Mouse (Mus musculus) lung, adult 2 months (tissue): Measurements from ENCODE around the gene Aspa. TPM values are rescaled to one million over a fixed set of nuclear protein-coding genes. Genes with fewer than 3 reads are reported as not detected.

Source experiments
- DNase-seq: peaks from one replicate; pipeline ENCODE4 v3.0.0; 2022
- H3K4me1 ChIP-seq: fragments of 200-500 bp; 2 replicates; pipeline ENCODE4 v1.6.1; 2011; ENCODE audit warnings: low read length; ENCODE audit not compliant: control insufficient read depth, insufficient read depth
- H3K4me3 ChIP-seq: fragments of 200-500 bp; replicated peaks from 2 replicates; pipeline ENCODE3; 2011; ENCODE audit warnings: low read depth, mild to moderate bottlenecking, control low read depth, low read length; ENCODE audit errors: extremely low read depth
- CTCF ChIP-seq: fragments of 200-500 bp; IDR thresholded peaks from 2 replicates; pipeline ENCODE4 v1.5.1; 2011; ENCODE audit warnings: mild to moderate bottlenecking, low read length, control low read depth; ENCODE audit not compliant: insufficient read depth
- POLR2A ChIP-seq: fragments of 200-500 bp; IDR thresholded peaks from 2 replicates; pipeline ENCODE4 v1.6.1; 2011; ENCODE audit warnings: low read depth, mild to moderate bottlenecking, control low read depth, low read length, borderline replicate concordance; ENCODE audit errors: extremely low read depth
- WGBS: fragments of 180-500 bp; shearing (Covaris S2); methylation state at CpG from one replicate; pipeline ENCODE4 v1.1.7; 2018; 5-methylcytosine and 5-hydroxymethylcytosine counted together
- polyA plus RNA-seq: library from polyadenylated mRNA; depleted of rRNA; stranded (reverse); fragments of >200 nt; gene quantifications from 2 replicates; pipeline ENCODE4 v1.2.3, GENCODE M21; 2012; rRNA removed

The Aspa gene
- polyA plus RNA-seq, 1 experiment = 2.2 TPM

DNA sequence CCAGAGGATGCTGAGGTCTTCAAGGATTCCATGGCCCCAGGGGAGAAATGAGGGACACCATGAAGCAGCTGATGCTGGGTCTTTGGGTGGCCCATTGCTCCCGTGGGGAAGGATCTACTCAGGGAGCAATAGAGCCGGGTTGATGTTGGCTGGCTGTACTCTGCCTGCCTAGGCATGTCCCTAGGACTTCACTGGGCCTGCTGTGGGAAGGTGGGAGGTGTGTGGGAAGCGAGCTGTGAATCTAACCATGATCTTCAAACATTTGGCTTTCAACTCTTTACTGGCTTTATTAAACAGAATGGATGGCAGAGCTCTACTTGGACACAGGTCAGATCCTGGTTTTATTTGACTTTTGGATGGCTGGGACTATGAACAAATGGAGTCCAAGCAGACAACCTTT lies 68.9 kb downstream of the Aspa start:
- 71% methylated on average over 3 of the region's 3 CpGs for WGBS
- no peak for DNase-seq
- H3K4me3 ChIP-seq = no peak overlapping the region
- no peak for TF ChIP-seq POLR2A
- no peak for TF ChIP-seq CTCF
- no peaks in the 10 kb centered on the region for H3K4me1 ChIP-seq

DNA sequence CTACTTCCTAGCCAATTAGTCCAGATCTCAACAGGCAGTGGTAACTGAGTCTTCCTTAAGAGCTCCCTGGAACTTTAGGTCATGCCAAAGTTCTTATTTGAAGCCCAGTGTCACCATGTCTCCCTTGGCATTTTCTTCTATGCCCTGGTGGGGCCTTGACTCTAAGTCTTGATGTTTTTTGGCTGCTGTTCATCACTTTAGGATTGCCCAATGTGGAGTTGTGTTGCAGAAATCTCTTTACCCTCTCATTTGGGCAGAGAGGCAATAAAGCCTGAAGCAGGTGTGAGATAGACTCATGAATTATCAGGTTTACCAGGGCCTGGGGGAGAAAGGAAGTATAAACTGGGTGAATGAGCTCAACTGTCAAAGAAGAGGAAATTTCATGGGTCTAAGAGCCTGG lies 70.7 kb downstream of the Aspa start:
- no peak for DNase-seq
- TF ChIP-seq CTCF (no peak), POLR2A (no peak)

DNA sequence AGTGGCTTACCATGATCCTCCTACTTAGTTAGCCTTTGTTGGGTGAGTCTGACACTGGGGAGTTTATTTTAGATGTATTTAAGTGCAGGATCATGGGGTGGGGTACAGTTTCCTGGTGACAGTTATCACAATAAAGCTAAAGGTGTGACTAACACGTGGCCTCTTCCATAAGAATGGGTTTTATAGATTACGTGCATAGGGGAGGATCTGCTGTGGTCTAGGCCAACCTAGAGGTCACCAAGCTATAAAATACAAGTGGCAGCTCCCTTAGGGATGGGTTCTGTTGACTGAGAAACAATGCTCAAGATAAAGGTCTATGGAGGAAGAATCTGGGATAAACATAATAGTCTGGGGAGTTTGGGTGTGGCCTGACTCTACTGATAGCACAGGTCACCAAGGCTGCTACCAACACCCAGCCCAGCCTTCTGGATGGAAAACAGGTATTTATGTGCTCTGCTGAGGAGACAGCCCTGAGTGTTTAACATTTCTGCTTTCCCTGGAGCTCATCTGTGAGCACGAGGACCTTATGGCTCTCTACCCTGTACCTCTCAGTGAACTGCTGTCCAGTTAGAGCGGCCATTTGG lies 71.9 kb downstream of the Aspa start:
- no peak overlapping the region for H3K4me3 ChIP-seq
- TF ChIP-seq POLR2A (no peak), CTCF (no peak)
- 66% methylated on average over 4 of the region's 4 CpGs for WGBS
- DNase-seq = no peak
- H3K4me1 ChIP-seq = no peaks in the 10 kb centered on the region

More for the DNA sequence above, 70.7 kb downstream of the Aspa start:
- Histone ChIP-seq H3K4me1 (no peaks in the 10 kb centered on the region), H3K4me3 (no peak overlapping the region)

Other genes starting within 250 kb of the Aspa start
- gene Itgae, start 239.0 kb downstream of the Aspa start, polyA plus RNA-seq = 3.8 and 4.3 TPM in 2 replicates
- gene Haspin, start 191.3 kb downstream of the Aspa start, polyA plus RNA-seq = 0.41 and 0.70 TPM in 2 replicates
- gene P2rx5, start 169.2 kb downstream of the Aspa start, polyA plus RNA-seq = 3.2 and 5.5 TPM in 2 replicates
- 47.9 and 55.4 TPM in 2 replicates for gene Emc6, start 152.6 kb downstream of the Aspa start, polyA plus RNA-seq
- 109 and 123 TPM in 2 replicates for gene Tax1bp3, start 152.5 kb downstream of the Aspa start, polyA plus RNA-seq
- 14.2 and 17.2 TPM in 2 replicates for gene Ctns, start 130.6 kb downstream of the Aspa start, polyA plus RNA-seq
- gene Shpk, start 130.1 kb downstream of the Aspa start, polyA plus RNA-seq = 3.7 and 4.4 TPM in 2 replicates
- 0.09 and 0.55 TPM in 2 replicates for gene Trpv1, start 95.3 kb downstream of the Aspa start, polyA plus RNA-seq
- gene Trpv3, start 62.2 kb downstream of the Aspa start, polyA plus RNA-seq = 0.14 and 0.49 TPM in 2 replicates
- gene Gm49340, start 145 bp upstream of the Aspa start, polyA plus RNA-seq = 0.05 TPM in 1 of 2 replicates, not detected in the other
- not detected in 2 replicates for gene Spata22, start 145 bp upstream of the Aspa start, polyA plus RNA-seq
- not detected in 2 replicates for gene Olfr20, start 21.2 kb upstream of the Aspa start, polyA plus RNA-seq
- gene Olfr376, start 41.6 kb upstream of the Aspa start, polyA plus RNA-seq = not detected in 2 replicates
- gene Olfr1, start 70.0 kb upstream of the Aspa start, polyA plus RNA-seq = not detected in 2 replicates
- not detected in 2 replicates for gene Olfr378, start 98.9 kb upstream of the Aspa start, polyA plus RNA-seq
- gene Olfr380, start 127.9 kb upstream of the Aspa start, polyA plus RNA-seq = not detected in 2 replicates
- gene Olfr381, start 162.0 kb upstream of the Aspa start, polyA plus RNA-seq = not detected in 2 replicates
- not detected in 2 replicates for gene Olfr382, start 187.6 kb upstream of the Aspa start, polyA plus RNA-seq